Mouse (Mus musculus) limb, embryonic 15.5 days (tissue): Measurements from ENCODE around the gene Socs2. TPM values are rescaled to one million over a fixed set of nuclear protein-coding genes. Genes with fewer than 3 reads are reported as not detected.

ENCODE experiments used
- ATAC-seq: fragments of 200-750 bp; cut with Nextera tagmentation; 2 replicates; pipeline ENCODE4 v1.8.0; 2017; ENCODE audit warnings: low read depth, moderate TSS enrichment; ENCODE audit not compliant: insufficient number of reproducible peaks, low FRiP score, low TSS enrichment
- H3K27ac ChIP-seq: fragments of 300-500 bp; sonication (generic); 2 replicates; pipeline ENCODE4 v1.5.1; 2015; ENCODE audit warnings: moderate library complexity, mild to moderate bottlenecking, inconsistent platforms
- H3K27me3 ChIP-seq: fragments of 300-500 bp; sonication (generic); 2 replicates; pipeline ENCODE4 v1.6.1; 2015; ENCODE audit warnings: inconsistent platforms
- H3K36me3 ChIP-seq: fragments of 300-500 bp; sonication (generic); 2 replicates; pipeline ENCODE4 v1.6.1; 2015; ENCODE audit warnings: inconsistent platforms
- H3K4me1 ChIP-seq: fragments of 300-500 bp; sonication (generic); 2 replicates; pipeline ENCODE4 v1.6.1; 2015; ENCODE audit warnings: inconsistent platforms
- H3K4me2 ChIP-seq: fragments of 300-500 bp; sonication (generic); 2 replicates; pipeline ENCODE4 v1.6.1; 2015; ENCODE audit warnings: mild to moderate bottlenecking, inconsistent platforms
- H3K4me3 ChIP-seq: fragments of 300-500 bp; sonication (generic); 2 replicates; pipeline ENCODE4 v1.5.1; 2015; ENCODE audit warnings: mild to moderate bottlenecking, inconsistent platforms
- H3K9ac ChIP-seq: fragments of 300-500 bp; sonication (generic); 2 replicates; pipeline ENCODE4 v1.6.1; 2015; ENCODE audit warnings: inconsistent platforms
- H3K9me3 ChIP-seq: fragments of 300-500 bp; sonication (generic); 2 replicates; pipeline ENCODE4 v1.6.1; 2016; ENCODE audit warnings: inconsistent platforms
- WGBS: fragments of 180-500 bp; shearing (Covaris S2); methylation state at CpG from one replicate; pipeline ENCODE4 v1.1.7; 2015; 5-methylcytosine and 5-hydroxymethylcytosine counted together
- polyA plus RNA-seq: library from polyadenylated mRNA; unstranded; fragments of >200 nt; fragmentation: Nextera tagmentation; extraction: Ambion mirVana; gene quantifications from 2 replicates; pipeline ENCODE4 v1.2.1, GENCODE M21; 2015

Socs2 gene
- polyA plus RNA-seq, 1 experiment from 2014 or later: 49.6 TPM

DNA sequence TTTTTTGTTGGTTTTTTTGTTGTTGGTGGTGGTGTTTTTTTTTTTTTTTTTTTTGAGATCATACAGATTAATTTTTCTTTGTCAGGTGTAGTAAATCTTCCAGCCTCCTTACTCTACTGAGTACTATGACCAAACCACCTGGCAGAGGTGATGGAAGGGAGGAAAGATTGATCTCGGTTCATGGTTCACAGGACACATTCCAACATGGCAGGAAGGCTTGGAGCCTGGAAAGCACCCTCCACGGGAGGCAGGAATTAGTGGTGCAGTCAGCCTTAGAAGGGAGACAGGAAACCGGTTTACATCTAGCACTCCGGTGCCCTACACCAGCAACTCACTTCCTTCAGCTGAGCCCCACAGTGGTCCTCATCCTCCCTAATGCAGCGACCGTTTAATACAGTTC lies 1.7 kb upstream of the Socs2 start:
- Histone ChIP-seq H3K4me1 (peaks cover 30% of the 10 kb centered on the region), H3K36me3 (no peaks in the 10 kb centered on the region), H3K27me3 (peaks cover 15% of the 10 kb centered on the region), H3K4me3 (no peak overlapping the region), H3K9ac (no peak overlapping the region), H3K9me3 (no peaks in the 10 kb centered on the region), H3K4me2 (no peak overlapping the region), H3K27ac (no peak overlapping the region)
- 59% methylated on average over 6 of the region's 6 CpGs for WGBS
- ATAC-seq: no peak

DNA sequence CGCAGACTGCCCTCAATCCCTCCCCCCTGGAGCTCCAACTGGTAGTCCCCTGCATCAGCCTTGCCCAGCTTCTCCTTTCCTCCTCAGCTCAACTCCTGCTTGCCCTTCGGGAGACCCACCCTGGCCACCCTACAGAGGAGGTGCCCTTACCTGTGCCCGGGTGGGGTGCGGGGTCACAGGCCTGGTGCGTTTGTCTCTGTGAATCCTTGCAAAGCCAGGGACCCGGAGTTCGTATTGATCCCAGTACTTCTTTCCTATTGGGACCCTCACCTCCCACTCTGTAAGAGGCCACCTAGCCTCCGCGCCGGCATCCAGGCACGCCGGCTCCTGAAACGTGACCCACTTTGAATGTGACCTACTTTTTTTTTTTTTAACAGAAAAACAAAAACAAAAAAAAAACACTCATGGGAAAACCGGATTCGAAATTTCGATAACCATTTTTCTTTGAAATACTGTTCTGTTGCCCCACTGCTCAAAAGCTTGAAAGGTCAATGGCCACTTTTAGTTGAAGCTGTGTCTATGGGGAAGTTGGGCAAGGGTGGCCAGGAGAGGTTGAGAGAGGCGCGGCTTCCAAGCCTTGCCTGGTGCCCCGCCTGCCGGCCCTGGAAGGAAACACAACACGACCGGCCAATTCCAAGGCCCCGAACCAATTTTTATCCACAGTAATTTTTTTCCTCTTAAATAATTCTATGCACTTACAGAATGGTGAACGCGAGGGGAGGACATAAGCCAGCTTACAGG lies 686 bp upstream of the Socs2 start:
- no peak for ATAC-seq
- WGBS: under 1% methylated on average over 25 of the region's 25 CpGs
- H3K9ac ChIP-seq: no peak overlapping the region
- H3K4me2 ChIP-seq: peak overlapping the region; percentile 98
- H3K4me1 ChIP-seq: peaks cover 30% of the 10 kb centered on the region
- peak overlapping the region; percentile 69 for H3K4me3 ChIP-seq
- H3K27ac ChIP-seq: peak overlapping the region; percentile 65
- no peaks in the 10 kb centered on the region for H3K36me3 ChIP-seq
- H3K9me3 ChIP-seq: no peaks in the 10 kb centered on the region
- peaks cover 15% of the 10 kb centered on the region for H3K27me3 ChIP-seq

DNA sequence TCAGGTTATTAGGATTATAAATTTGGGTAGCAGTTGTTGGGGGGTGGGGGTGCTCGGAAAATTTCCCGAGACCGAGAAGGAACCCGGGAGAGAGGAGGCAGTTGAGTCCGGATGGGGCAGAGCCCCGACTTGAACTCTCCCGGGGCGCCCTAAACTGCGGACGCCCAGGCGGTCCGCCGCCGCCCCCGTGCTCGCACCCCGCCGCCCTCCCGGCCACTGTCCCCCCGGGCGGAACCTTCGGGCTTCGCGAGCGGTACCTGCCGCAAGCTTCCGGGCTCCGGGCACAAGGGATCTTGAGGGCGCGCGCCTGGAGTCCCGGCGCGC lies 657 bp downstream of the Socs2 start:
- no peaks in the 10 kb centered on the region for H3K36me3 ChIP-seq
- no peaks in the 10 kb centered on the region for H3K9me3 ChIP-seq
- H3K4me2 ChIP-seq: peak overlapping the region; percentile 98
- peak overlapping the region; percentile 69 for H3K4me3 ChIP-seq
- H3K9ac ChIP-seq: peak overlapping the region; percentile 51
- ATAC-seq: peak; percentile 8; the same call in 1 of the 2 replicates
- under 1% methylated on average over 34 of the region's 34 CpGs for WGBS
- H3K27me3 ChIP-seq: peaks cover 15% of the 10 kb centered on the region
- H3K27ac ChIP-seq: peak overlapping the region; percentile 88
- H3K4me1 ChIP-seq: peaks cover 30% of the 10 kb centered on the region

DNA sequence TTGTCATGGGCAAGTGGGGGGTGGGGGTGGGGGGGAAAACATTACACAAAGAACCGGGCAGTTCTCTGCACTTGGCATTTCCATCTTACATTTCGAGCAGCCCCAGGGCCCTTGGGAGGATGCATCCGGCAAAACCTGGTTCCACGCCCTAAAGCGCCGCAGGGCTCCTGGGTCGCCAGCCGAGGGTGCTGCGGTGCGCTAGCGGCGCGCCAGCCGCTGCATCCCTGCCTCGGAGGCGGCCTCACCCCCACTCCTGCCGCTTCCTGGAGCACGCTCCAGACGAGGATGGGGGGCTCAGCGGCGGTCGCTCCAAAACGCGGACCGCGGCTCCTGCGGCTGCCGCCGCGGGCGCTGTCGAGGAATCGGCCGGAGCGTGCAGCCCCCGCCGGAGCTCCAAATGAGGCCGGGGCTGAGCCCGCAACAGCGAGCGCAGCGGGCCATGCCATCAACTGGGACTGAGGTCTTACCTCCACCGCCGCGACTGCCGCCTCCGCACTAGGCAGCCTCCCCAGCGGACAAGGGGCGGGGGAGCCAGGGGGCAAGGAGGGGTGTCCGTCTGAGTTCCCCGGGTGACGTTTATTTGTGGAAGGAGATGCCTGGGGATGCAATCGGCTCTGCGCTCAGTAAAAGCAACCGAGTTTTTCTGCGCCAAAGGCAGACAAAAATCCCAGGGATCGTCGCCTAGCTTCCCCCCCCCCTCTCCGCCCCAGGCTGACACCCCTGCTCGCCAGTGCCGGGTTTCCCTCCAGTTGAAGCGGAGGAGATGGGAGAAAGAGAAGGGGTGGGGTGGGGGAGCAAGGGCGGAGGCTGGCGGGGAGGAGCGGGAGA lies 1.2 kb downstream of the Socs2 start:
- Histone ChIP-seq H3K4me3 (peak overlapping the region; percentile 69), H3K9ac (peak overlapping the region; percentile 51), H3K27ac (peak overlapping the region; percentile 88), H3K36me3 (no peaks in the 10 kb centered on the region), H3K4me2 (peak overlapping the region; percentile 98), H3K4me1 (peaks cover 30% of the 10 kb centered on the region), H3K27me3 (peaks cover 15% of the 10 kb centered on the region), H3K9me3 (no peaks in the 10 kb centered on the region)
- no peak for ATAC-seq
- under 1% methylated on average over 51 of the region's 65 CpGs for WGBS

DNA sequence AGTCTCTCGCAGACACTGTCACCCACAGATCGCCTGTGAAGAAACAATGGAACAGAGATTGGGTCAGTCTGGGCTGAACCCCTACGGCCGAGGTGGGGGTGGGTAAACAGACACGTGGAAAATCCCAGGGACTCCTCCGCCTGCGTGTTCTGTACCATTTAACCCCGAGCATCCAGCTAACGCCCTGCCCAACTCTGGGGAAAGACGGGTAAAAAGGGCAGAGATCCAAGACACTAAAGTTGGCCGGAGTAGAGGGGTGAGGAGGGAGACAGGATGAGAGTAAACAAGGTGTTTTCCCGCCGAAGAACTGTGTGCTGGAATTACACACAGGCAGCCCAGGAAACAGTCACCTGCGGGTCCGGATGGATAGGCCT lies 1.8 kb downstream of the Socs2 start:
- peaks cover 15% of the 10 kb centered on the region for H3K27me3 ChIP-seq
- peak overlapping the region; percentile 4; the same call in 1 of the 2 replicates for H3K27ac ChIP-seq
- ATAC-seq: no peak
- H3K4me3 ChIP-seq: peak overlapping the region; percentile 69
- no peaks in the 10 kb centered on the region for H3K9me3 ChIP-seq
- H3K4me1 ChIP-seq: peaks cover 30% of the 10 kb centered on the region
- H3K36me3 ChIP-seq: 0 out of 2 replicates have a peak, but pooled peaks cover 3% of the 10 kb centered on the region
- 0% methylated on average over 15 of the region's 15 CpGs for WGBS
- peak overlapping the region; percentile 51 for H3K9ac ChIP-seq
- H3K4me2 ChIP-seq: peak overlapping the region; percentile 98

DNA sequence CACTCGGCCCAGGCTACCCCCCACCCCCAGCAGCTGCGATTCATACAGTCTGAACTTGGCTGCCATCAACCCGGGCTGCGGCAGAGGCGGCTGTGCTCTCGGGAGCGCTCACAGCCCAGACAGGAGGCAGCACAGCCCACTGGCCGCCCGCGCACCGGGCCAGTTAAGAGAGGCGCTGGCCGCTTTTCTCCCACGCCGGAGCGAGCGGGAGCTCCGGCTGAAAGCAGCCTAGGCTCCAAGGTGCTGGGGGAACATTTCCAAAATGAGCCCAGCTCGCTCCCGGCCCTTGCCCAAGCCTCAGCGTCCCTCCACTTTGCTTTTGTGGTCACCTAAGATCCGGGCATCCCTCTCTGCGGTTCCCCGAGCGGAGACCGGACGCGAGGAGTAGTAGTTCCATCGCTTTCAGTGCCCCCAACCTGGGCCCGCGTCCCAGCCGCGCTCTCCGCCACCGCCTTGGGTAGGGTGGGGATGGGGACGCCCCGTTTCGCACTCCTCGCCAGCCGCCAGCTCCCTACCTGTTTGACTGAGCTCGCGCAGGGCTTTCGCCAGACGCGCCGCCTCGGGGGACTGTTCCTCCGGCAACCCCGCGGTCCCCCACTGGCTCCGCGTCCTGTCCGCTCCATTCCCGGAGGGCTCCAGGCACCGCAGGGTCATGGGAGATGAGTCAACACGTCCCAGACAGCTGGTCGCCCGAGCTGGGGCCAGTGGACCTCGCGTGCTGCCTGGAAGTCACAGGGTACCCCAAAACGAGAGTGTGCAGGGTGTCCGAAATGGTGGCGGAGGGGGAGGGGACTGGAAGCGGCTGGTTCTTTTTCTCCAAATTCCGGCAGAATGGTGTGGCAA lies 2.4 kb downstream of the Socs2 start:
- no peak for ATAC-seq
- Histone ChIP-seq H3K27ac (peak overlapping the region; percentile 43; the same call in 1 of the 2 replicates), H3K4me2 (peak overlapping the region; percentile 98), H3K9me3 (no peaks in the 10 kb centered on the region), H3K4me1 (peaks cover 30% of the 10 kb centered on the region), H3K27me3 (peaks cover 16% of the 10 kb centered on the region), H3K9ac (peak overlapping the region; percentile 51), H3K4me3 (peak overlapping the region; percentile 69), H3K36me3 (0 out of 2 replicates have a peak, but pooled peaks cover 3% of the 10 kb centered on the region)
- 1% methylated on average over 65 of the region's 65 CpGs for WGBS

DNA sequence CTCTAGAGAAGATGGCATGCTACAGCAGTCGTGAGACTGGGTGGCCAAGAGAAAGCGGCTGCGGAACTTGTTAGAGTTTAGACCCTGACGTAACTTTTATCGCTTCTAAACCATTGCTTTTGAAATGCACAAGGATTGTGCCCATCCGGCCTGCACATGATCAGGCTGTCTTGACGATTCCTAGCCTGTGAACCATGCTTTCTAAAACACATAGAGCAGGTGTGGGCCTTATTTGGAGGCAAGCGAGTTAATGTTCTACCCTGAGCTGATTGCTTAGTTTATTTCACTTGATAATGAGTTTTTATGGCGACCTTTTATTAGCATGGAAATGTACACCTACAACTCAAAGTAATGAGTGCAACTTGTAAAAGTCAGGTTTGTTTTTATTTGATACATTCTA lies 5.8 kb downstream of the Socs2 start:
- WGBS: 79% methylated on average over 9 of the region's 9 CpGs
- Histone ChIP-seq H3K27me3 (peaks cover 16% of the 10 kb centered on the region), H3K4me2 (no peak overlapping the region), H3K27ac (no peak overlapping the region), H3K36me3 (0 out of 2 replicates have a peak, but pooled peaks cover 3% of the 10 kb centered on the region), H3K4me1 (peaks cover 26% of the 10 kb centered on the region), H3K4me3 (no peak overlapping the region), H3K9ac (no peak overlapping the region), H3K9me3 (no peaks in the 10 kb centered on the region)
- ATAC-seq: no peak

DNA sequence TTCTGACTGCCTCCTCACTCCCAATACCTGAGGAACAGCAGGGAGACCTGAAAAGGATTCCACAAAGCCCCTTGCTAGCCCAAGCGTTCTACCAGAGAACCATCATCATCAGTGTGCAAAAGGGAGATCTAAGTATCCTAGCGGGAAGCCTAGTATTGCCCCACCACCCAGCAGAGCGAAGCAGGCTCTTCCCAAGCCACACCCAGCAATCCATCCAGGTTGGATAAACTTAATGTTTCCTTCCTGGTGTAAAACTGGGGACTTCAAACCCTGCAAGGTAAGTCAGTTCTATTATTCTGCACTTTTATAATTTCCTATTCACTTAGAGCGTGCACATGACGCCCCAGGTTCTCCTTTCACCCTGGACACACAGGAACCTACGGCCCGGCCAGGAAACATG lies 6.3 kb downstream of the Socs2 start:
- Histone ChIP-seq H3K4me1 (peaks cover 22% of the 10 kb centered on the region), H3K27ac (no peak overlapping the region), H3K9me3 (no peaks in the 10 kb centered on the region), H3K27me3 (peaks cover 13% of the 10 kb centered on the region), H3K9ac (no peak overlapping the region), H3K4me3 (no peak overlapping the region), H3K36me3 (0 out of 2 replicates have a peak, but pooled peaks cover 3% of the 10 kb centered on the region), H3K4me2 (no peak overlapping the region)
- WGBS: 85% methylated on average over 7 of the region's 7 CpGs
- ATAC-seq: no peak

DNA sequence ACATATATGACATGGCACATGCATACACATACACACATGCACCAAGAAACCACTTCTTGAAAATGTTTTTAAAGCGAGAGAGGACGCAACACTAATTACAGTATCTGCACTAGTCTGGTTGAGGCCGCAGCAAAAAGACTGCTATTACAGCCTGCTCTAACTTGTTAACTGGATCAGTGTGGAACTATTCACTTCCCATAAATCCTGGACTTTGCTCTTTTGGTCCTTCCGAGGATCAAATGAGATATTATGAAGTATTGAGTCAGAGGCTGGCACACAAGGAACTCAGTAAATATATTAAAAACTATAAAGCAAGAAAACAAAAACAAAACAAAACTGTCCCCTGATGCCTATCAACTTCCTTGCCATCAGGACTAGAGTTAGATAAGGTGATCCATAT lies 6.8 kb downstream of the Socs2 start:
- no peak overlapping the region for H3K27ac ChIP-seq
- 75% methylated on average over 4 of the region's 4 CpGs for WGBS
- 0 out of 2 replicates have a peak, but pooled peaks cover 9% of the 10 kb centered on the region for H3K27me3 ChIP-seq
- H3K9ac ChIP-seq: no peak overlapping the region
- ATAC-seq: no peak
- H3K9me3 ChIP-seq: no peaks in the 10 kb centered on the region
- H3K4me3 ChIP-seq: no peak overlapping the region
- 0 out of 2 replicates have a peak, but pooled peaks cover 3% of the 10 kb centered on the region for H3K36me3 ChIP-seq
- peaks cover 17% of the 10 kb centered on the region; the same call in 1 of the 2 replicates for H3K4me1 ChIP-seq
- no peak overlapping the region for H3K4me2 ChIP-seq

DNA sequence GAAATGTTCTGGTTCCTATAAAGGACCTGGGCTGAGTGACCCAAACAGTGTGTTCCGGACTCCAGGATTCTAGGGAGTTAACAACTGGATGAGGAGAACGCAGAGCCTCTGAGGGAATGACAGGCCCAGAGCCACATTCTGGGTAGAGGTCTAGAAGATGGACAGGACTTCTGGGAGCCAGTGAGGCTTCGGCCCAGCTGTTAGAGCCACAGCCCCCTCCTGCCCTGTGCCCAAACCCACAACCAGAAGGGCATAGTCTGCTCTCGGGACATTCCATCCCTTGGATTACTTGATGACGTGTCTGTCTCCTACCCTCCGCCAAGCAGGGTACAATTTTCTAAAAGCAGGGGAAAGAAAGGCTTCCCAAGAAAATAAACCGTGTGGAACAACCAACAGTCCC lies 7.8 kb downstream of the Socs2 start:
- peaks cover 7% of the 10 kb centered on the region; the same call in 1 of the 2 replicates for H3K4me1 ChIP-seq
- ATAC-seq: no peak
- WGBS: 79% methylated on average over 7 of the region's 7 CpGs
- H3K27me3 ChIP-seq: 0 out of 2 replicates have a peak, but pooled peaks cover 5% of the 10 kb centered on the region
- H3K9ac ChIP-seq: no peak overlapping the region
- no peak overlapping the region for H3K27ac ChIP-seq
- 0 out of 2 replicates have a peak, but pooled peaks cover 3% of the 10 kb centered on the region for H3K36me3 ChIP-seq
- H3K4me2 ChIP-seq: no peak overlapping the region
- no peak overlapping the region for H3K4me3 ChIP-seq
- H3K9me3 ChIP-seq: no peaks in the 10 kb centered on the region

DNA sequence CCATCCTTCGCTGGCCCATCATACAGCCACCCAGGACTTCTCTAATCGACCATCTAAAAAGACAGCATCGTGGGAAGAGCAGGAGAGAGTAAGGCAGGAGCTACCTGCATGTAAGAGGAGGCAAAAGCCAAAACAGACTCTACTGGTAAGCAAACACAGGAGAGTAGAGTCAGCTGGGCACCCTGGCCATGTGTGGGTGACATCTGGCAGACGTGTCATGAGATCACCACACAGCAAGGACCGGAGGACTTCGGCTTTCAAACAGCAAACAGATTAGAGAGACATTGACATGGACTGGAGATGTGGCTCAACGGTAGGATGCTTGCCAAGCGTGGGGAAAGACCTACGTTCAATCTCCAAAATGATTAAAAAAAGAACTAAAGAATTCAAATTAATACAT lies 8.5 kb downstream of the Socs2 start:
- H3K27ac ChIP-seq: no peak overlapping the region
- H3K4me1 ChIP-seq: peaks cover 6% of the 10 kb centered on the region; the same call in 1 of the 2 replicates
- H3K9ac ChIP-seq: no peak overlapping the region
- 0 out of 2 replicates have a peak, but pooled peaks cover 3% of the 10 kb centered on the region for H3K36me3 ChIP-seq
- WGBS: 69% methylated on average over 9 of the region's 9 CpGs
- H3K4me2 ChIP-seq: no peak overlapping the region
- H3K27me3 ChIP-seq: 0 out of 2 replicates have a peak, but pooled peaks cover 3% of the 10 kb centered on the region
- no peaks in the 10 kb centered on the region for H3K9me3 ChIP-seq
- no peak for ATAC-seq
- H3K4me3 ChIP-seq: no peak overlapping the region
